Mouse (Mus musculus) granulocyte monocyte progenitor cell, adult 5-6 weeks (primary cell): ENCODE data around the gene Gal3st2. TPM values are rescaled to one million over a fixed set of nuclear protein-coding genes. Genes with fewer than 3 reads are reported as not detected.
A peak's percentile ranks its signal among the peaks of the same experiment; 100 is the strongest.
"Not testable (repeated sequence)": the region's sequence is repeated elsewhere in the genome, so short reads cannot be mapped to it uniquely, and the experiment has no call there.

Experiments
- ATAC-seq: replicated peaks from 2 replicates; pipeline ENCODE4 v1.8.0; 2016; ENCODE audit warnings: mild to moderate bottlenecking, moderate TSS enrichment, inconsistent platforms; ENCODE audit not compliant: poor library complexity, severe bottlenecking
- total RNA-seq, 2 experiments: library from RNA; stranded (forward) in 1 of 2; stranded (reverse) in 1 of 2; fragments of 200-712, 200-1000 nt in 1 of 2; fragments of >200 nt in 1 of 2; fragmentation: Nextera tagmentation in 1 of 2; gene quantifications; 2 replicates each; pipeline ENCODE4 v1.2.3; 2014 to 2017

Gene Gal3st2
- total RNA-seq, 2 experiments from 2014 or later, result not detected

GRCm38 (mm10) chr1:93857991-93858390 is 3.1 kb upstream of the Gal3st2 start:
- ATAC-seq, result no peak

- no peak for ATAC-seq
These were observed 1.5 kb upstream of the Gal3st2 start for GRCm38 (mm10) chr1:93859619-93860018.

DNA sequence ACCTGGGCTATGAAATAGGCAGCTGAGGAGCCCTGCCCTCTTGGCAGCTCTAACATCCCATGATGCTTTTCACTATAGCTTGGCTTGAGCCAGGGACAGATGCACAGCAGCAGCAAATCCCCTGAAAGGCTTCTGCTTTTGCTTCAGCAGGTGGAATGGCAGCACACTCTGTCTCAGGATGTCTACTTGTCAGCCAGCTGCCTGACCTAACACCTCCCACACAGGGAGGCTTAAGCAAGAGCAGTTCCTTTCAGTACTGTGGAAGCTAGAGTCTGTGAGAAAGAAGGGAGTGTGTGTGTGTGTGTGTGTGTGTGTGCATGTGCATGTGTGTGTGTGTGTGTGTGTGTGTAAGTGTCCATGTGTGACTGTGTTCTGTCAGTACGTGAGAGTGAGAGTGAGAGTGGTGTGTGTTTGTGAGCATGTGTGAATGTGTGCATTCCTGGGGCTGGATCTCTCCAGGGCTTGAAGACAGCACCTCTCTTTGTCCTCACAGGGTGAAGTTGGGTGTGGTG is 10.5 kb downstream of the Gal3st2 start:
- peak; percentile 47 for ATAC-seq

DNA sequence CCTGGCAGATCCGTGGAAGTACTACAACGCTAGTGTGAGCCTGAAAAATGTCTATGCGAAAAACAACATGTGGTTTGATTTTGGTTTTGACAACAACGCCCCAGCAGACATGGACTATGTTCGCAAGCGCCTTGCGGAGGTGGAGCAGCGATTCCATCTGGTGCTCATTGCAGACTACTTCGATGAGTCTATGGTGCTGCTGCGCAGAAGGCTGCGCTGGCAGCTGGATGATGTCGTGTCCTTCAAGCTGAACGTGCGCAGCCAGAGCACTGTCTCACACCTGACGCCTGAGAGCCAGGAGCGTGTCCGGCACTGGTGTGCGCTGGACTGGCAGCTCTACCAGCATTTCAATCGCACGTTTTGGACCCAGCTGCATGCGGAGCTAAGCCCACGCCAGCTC is 13.3 kb downstream of the Gal3st2 start:
- not testable (repeated sequence) for ATAC-seq

DNA sequence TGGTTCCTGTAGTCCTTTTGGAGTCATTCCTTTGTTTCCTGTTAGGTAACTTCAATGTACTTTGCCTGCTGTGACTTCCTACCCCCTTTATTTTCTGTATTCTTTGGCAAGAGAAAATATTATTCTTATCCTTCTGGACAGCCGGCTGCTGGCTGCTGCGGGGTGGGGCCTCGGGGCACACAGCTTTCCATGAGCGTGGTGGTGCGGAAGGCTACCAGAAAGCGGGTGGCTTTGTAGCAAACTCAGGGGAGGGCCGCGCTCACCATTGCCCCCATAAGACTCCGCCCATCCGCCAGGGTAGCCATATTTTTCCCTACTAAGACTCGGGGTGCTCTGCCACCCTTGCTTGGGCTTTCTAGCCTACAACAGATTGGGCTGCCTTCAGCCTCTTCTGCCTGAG is 20.7 kb downstream of the Gal3st2 start:
- not testable (repeated sequence) for ATAC-seq

DNA sequence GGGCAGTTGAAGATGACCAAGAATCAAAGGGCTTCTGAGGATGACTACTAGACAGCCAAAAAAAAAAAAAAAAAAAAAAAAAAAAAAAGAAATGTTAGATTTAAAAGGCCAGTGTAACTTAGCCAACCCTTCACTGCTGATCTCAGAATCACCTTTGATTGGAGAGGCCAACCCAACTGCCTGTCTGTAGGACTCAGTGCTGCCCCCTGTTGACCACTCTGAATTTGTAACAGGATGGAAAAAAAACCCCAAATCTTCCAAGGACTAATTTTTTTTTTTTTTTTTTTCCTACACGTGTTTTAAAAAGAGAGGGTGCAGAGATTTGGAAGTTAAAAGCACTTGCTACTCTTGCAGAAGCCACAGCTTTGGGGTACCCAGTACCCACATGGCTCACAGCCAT is 29.8 kb downstream of the Gal3st2 start:
- not testable (repeated sequence) for ATAC-seq

GRCm38 (mm10) chr1:93897395-93897794 is 36.3 kb downstream of the Gal3st2 start:
- peak; percentile 27; the same call in 1 of the 2 replicates for ATAC-seq

GRCm38 (mm10) chr1:93901291-93901690 is 40.2 kb downstream of the Gal3st2 start:
- ATAC-seq, result not testable (repeated sequence)

- ATAC-seq, result peak; percentile 90
These were observed 45.6 kb downstream of the Gal3st2 start for GRCm38 (mm10) chr1:93906690-93907089.

GRCm38 (mm10) chr1:93908977-93909586 is 48.0 kb downstream of the Gal3st2 start:
- peak; percentile 71 for ATAC-seq

DNA sequence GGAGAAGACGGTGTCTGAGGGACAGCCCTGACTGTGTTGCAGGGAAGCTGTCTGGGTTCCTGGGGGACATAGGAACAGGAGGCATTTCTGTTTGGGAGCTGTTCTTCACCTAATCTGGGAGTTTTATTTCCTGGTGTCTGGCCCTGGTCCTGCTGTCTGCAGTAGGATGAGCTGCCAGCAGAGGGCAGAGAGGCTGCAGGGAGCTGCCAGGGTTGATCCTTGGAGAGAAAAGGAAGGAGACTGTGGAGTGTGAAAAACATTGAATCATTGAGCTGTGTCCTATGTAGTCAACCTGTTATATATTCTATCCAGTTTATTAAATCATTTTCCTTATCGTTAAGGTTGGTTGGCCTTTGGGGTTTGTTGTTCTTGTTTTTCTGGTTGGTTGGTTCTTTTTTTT is 50.8 kb downstream of the Gal3st2 start:
- peak; percentile 79 for ATAC-seq

- ATAC-seq, result not testable (repeated sequence)
These were observed 56.1 kb downstream of the Gal3st2 start for GRCm38 (mm10) chr1:93917160-93917559.

DNA sequence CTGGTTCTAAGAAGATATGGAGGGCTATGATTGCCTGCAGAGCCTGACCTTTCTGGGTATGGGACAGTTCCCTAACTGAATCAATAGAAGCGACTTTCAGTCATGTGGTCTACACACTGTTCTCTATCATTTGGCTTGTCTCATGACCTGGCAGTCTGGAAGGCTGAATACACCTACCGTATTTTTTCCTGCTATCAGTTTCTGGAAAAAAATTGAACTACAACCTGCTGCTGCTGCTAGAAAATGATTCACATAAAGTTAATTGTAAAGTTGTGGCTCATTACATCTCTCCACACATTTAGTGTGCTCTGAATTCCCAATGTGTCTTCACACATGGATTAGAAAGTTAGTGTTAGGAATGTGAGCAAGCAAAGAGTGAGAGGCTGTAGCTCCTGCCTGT is 56.9 kb downstream of the Gal3st2 start, which contains the start of gene Gal3st2b:
Gene Gal3st2b, plus strand, starts transcription at position 301 of the 400 bp plus-strand sequence.
- ATAC-seq, result not testable (repeated sequence)

GRCm38 (mm10) chr1:93918775-93919174 is 57.7 kb downstream of the Gal3st2 start:
- ATAC-seq, result not testable (repeated sequence)

- not testable (repeated sequence) for ATAC-seq
These were observed 58.2 kb downstream of the Gal3st2 start for GRCm38 (mm10) chr1:93919321-93919720.

GRCm38 (mm10) chr1:93922609-93923008 is 61.5 kb downstream of the Gal3st2 start:
- ATAC-seq, result peak; percentile 27; the same call in 1 of the 2 replicates

DNA sequence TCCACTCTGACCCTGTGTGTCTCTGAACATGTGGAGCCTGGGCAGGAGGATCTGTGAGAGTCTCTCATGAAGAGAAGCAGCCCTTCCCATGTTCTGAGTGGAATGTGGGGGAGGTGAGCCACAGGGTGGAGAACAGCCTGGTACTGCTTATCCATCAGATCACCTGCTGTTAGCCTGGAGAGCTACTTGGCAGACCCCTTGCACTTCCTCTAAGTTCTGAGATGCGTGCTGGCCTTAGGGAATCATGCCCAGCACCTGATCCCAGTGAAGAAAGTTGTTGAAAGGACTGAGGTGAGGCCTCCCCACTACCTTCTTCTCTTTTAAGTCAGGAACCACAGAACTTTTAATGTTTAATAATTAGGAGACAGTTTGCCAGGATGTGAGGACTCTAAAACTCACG is 62.0 kb downstream of the Gal3st2 start:
- not testable (repeated sequence) for ATAC-seq

Other genes with a start within 250 kb of the Gal3st2 start
- gene Stk25, start 202.6 kb upstream of the Gal3st2 start, total RNA-seq (2014; fragmentation: Nextera tagmentation), result 53.5 and 65.0 TPM in 2 replicates
- 30.9 and 38.5 TPM in 2 replicates for gene Stk25, start 202.6 kb upstream of the Gal3st2 start, total RNA-seq (2017)
- gene Bok, start 175.6 kb upstream of the Gal3st2 start, total RNA-seq (2014; fragmentation: Nextera tagmentation), result 0.43 and 0.60 TPM in 2 replicates
- gene Bok, start 175.6 kb upstream of the Gal3st2 start, total RNA-seq (2017), result 0.26 and 0.43 TPM in 2 replicates
- 29.7 and 61.9 TPM in 2 replicates for gene Atg4b, start 109.8 kb upstream of the Gal3st2 start, total RNA-seq (2014; fragmentation: Nextera tagmentation)
- 46.8 and 87.7 TPM in 2 replicates for gene Atg4b, start 109.8 kb upstream of the Gal3st2 start, total RNA-seq (2017)
- gene Thap4, start 106.4 kb upstream of the Gal3st2 start, total RNA-seq (2014; fragmentation: Nextera tagmentation), result 30.8 and 57.7 TPM in 2 replicates
- gene Thap4, start 106.4 kb upstream of the Gal3st2 start, total RNA-seq (2017), result 16.7 and 25.0 TPM in 2 replicates
- 238 and 289 TPM in 2 replicates for gene Dtymk, start 59.4 kb upstream of the Gal3st2 start, total RNA-seq (2014; fragmentation: Nextera tagmentation)
- gene Dtymk, start 59.4 kb upstream of the Gal3st2 start, total RNA-seq (2017), result 216 and 239 TPM in 2 replicates
- gene Ing5, start 57.3 kb upstream of the Gal3st2 start, total RNA-seq (2014; fragmentation: Nextera tagmentation), result 9.5 and 19.4 TPM in 2 replicates
- gene Ing5, start 57.3 kb upstream of the Gal3st2 start, total RNA-seq (2017), result 27.1 and 42.3 TPM in 2 replicates
- gene D2hgdh, start 36.4 kb upstream of the Gal3st2 start, total RNA-seq (2014; fragmentation: Nextera tagmentation), result 19.3 and 25.7 TPM in 2 replicates
- gene D2hgdh, start 36.4 kb upstream of the Gal3st2 start, total RNA-seq (2017), result 13.8 and 19.9 TPM in 2 replicates
- gene Gal3st2b, start 57.0 kb downstream of the Gal3st2 start, total RNA-seq (2014; fragmentation: Nextera tagmentation), result not detected in 2 replicates
- gene Gal3st2b, start 57.0 kb downstream of the Gal3st2 start, total RNA-seq (2017), result not detected in 2 replicates
- not detected in 2 replicates for gene Gal3st2c, start 129.2 kb downstream of the Gal3st2 start, total RNA-seq (2014; fragmentation: Nextera tagmentation)
- gene Gal3st2c, start 129.2 kb downstream of the Gal3st2 start, total RNA-seq (2017), result not detected in 2 replicates
- gene Neu4, start 159.1 kb downstream of the Gal3st2 start, total RNA-seq (2014; fragmentation: Nextera tagmentation), result not detected in 2 replicates
- gene Neu4, start 159.1 kb downstream of the Gal3st2 start, total RNA-seq (2017), result not detected in 2 replicates
- gene Pdcd1, start 191.2 kb downstream of the Gal3st2 start, total RNA-seq (2014; fragmentation: Nextera tagmentation), result not detected in 2 replicates
- gene Pdcd1, start 191.2 kb downstream of the Gal3st2 start, total RNA-seq (2017), result not detected in 2 replicates